Mouse (Mus musculus): ENCODE measurements around the gene Rasd1.

DNA sequence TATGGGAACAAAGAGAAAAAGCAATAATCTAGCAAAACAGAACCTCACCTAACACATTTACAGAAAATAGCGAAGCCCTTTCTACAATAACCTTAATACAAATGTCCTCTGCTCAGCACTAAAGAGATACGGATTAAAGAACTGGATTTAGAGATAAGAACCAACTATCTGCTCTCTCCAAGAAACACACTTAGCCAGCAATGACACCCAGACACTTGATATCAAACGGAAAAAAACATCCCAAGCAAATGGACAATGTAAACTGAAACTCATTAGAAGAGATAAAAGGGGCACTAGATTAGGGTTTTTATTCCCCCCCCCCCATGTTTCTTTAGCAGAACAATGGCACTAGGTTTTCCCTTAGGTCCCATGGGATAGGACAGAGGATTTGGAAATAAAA is 45.3 kb downstream of the Rasd1 start:
- TF ChIP-seq CTCF (IDR thresholded peaks at IDR 0.05 in 2 of 3, conservative IDR thresholded peaks at IDR 0.05 in 1 of 3; ENCODE audit: control insufficient read depth in 1 of 3, insufficient read depth in 1 of 3, low read depth in 2 of 3, low read length in 3 of 3, poor library complexity in 1 of 3, severe bottlenecking in 1 of 3): no peak
- no peak for TF ChIP-seq TBP (IDR thresholded peaks at IDR 0.05; ENCODE audit: low read depth, low read length)
- no peak for TF ChIP-seq MAX (IDR thresholded peaks at IDR 0.05; ENCODE audit: low read length)
- no peak for TF ChIP-seq SMC3 (IDR thresholded peaks at IDR 0.05; ENCODE audit: low read depth, low read length)
